Comparison of ENCODE assay signal across 9 mouse cellular contexts in genomic region chr10:128455280-128455679, GRCm38 (mm10). TPM values are rescaled to one million over a fixed set of nuclear protein-coding genes. Genes with fewer than 3 reads are reported as not detected.
DNase-seq lines count a peak whose midpoint lies in the region; ATAC-seq and TF ChIP-seq lines count a peak whose summit lies in the region.
"Had no signal": no experiment of that assay in that cellular context is flagged by ENCODE, and none has a peak within 500 bp of the region (broad histone marks: within the 10 kb centered on the region; RNA-seq: fewer than 3 reads in every experiment).

No protein-coding gene starts in this region.

- peak overlapping the region; percentile 10; the same call in 1 of the 2 replicates for H3K4me2 ChIP-seq in heart, postnatal 0 days (ENCODE audit: low read depth, low read length)
- H3K4me2 ChIP-seq in lung, embryonic 14.5 days: peak overlapping the region; percentile 47

- H3K27ac ChIP-seq in brown adipose tissue, adult 24 weeks (replicated peaks; ENCODE audit: low read depth, low read length): no peak overlapping the region
- H3K27ac ChIP-seq in forebrain, embryonic 10.5 days: peak overlapping the region; percentile 44; the same call in 1 of the 2 replicates
- no peak overlapping the region for H3K27ac ChIP-seq in heart, postnatal 0 days (ENCODE audit: low read depth)
- no peak overlapping the region for H3K27ac ChIP-seq in lung, embryonic 14.5 days (ENCODE audit: low read depth)
- H3K27ac ChIP-seq: macrophage had no signal

- H3K9ac ChIP-seq in heart, postnatal 0 days (replicated peaks; ENCODE audit: low read depth, low read length): no peak overlapping the region
- no peak overlapping the region for H3K9ac ChIP-seq in lung, embryonic 14.5 days

- H3K4me3 ChIP-seq in brown adipose tissue, adult 24 weeks (ENCODE audit: insufficient read depth, low read depth, low read length): peak overlapping the region; percentile 24; the same call in 1 of the 2 replicates
- peak overlapping the region; percentile 2; the same call in 1 of the 2 replicates for H3K4me3 ChIP-seq in forebrain, embryonic 10.5 days
- no peak overlapping the region for H3K4me3 ChIP-seq in heart, postnatal 0 days (ENCODE audit: low read depth, low read length)
- no peak overlapping the region for H3K4me3 ChIP-seq in lung, embryonic 14.5 days (ENCODE audit: low read depth, low read length)

- no peak for TF ChIP-seq EP300 in heart, postnatal 0 days (IDR thresholded peaks at IDR 0.05; ENCODE audit: low read depth)

- peaks cover 18% of the 10 kb centered on the region for H3K27me3 ChIP-seq in forebrain, embryonic 10.5 days (ENCODE audit: poor library complexity, severe bottlenecking)
- no peaks in the 10 kb centered on the region for H3K27me3 ChIP-seq in heart, postnatal 0 days (ENCODE audit: control insufficient read depth, insufficient read depth, low read length)
- no peaks in the 10 kb centered on the region for H3K27me3 ChIP-seq in lung, embryonic 14.5 days (ENCODE audit: insufficient read depth, low read length)

- H3K4me1 ChIP-seq in brown adipose tissue, adult 24 weeks (ENCODE audit: control insufficient read depth, insufficient read depth, insufficient read length, low read length): peaks cover 2% of the 10 kb centered on the region; the same call in 1 of the 2 replicates
- peaks cover 9% of the 10 kb centered on the region for H3K4me1 ChIP-seq in forebrain, embryonic 10.5 days
- H3K4me1 ChIP-seq in heart, postnatal 0 days (ENCODE audit: control insufficient read depth, insufficient read depth): peaks cover 2% of the 10 kb centered on the region; the same call in 1 of the 2 replicates
- H3K4me1 ChIP-seq in lung, embryonic 14.5 days (ENCODE audit: insufficient read depth): no peaks in the 10 kb centered on the region

- TF ChIP-seq CTCF in heart, postnatal 0 days (IDR thresholded peaks at IDR 0.05; ENCODE audit: low read depth): peak; percentile 70
- TF ChIP-seq CTCF in lung, embryonic 14.5 days (IDR thresholded peaks at IDR 0.05; ENCODE audit: low read depth): peak; percentile 75

- 4% methylated on average over 6 of the region's 6 CpGs for WGBS in forebrain, embryonic 10.5 days
- WGBS in heart, postnatal 0 days: 2% methylated on average over 6 of the region's 6 CpGs
- 3% methylated on average over 6 of the region's 6 CpGs for WGBS in lung, embryonic 14.5 days

- peak; percentile 89 for DNase-seq in ES-CJ7 (ENCODE audit: low read depth, low spot score)
- peak; percentile 74 for DNase-seq in forebrain, embryonic 10.5 days (ENCODE audit: extremely low spot score, low spot score)
- DNase-seq in heart, postnatal 0 days (ENCODE audit: low spot score): peak; percentile 84
- DNase-seq in kidney, postnatal 4 days: peak; percentile 77 to 83
- peak; percentile 92 for DNase-seq in lung, embryonic 14.5 days
- DNase-seq in thymus, postnatal 14 days: peak; percentile 77

- ATAC-seq in heart, postnatal 0 days (ENCODE audit: insufficient read depth, low read depth): no peak
- no peak for ATAC-seq in lung, embryonic 14.5 days (ENCODE audit: insufficient read depth)
- peak; percentile 62 for ATAC-seq in neutrophil, adult 5-6 weeks (ENCODE audit: extremely low read depth, insufficient number of reproducible peaks, low FRiP score, poor library complexity, severe bottlenecking)

- H3K36me3 ChIP-seq in forebrain, embryonic 10.5 days (replicated peaks): no peaks in the 10 kb centered on the region
- H3K36me3 ChIP-seq in heart, postnatal 0 days (replicated peaks; ENCODE audit: control insufficient read depth, insufficient read depth, low read length): no peaks in the 10 kb centered on the region
- H3K36me3 ChIP-seq in lung, embryonic 14.5 days (ENCODE audit: insufficient read depth): no peaks in the 10 kb centered on the region

- H3K9me3 ChIP-seq in forebrain, embryonic 10.5 days: no peaks in the 10 kb centered on the region
- H3K9me3 ChIP-seq in heart, postnatal 0 days (replicated peaks; ENCODE audit: control insufficient read depth, low read length): no peaks in the 10 kb centered on the region
- no peaks in the 10 kb centered on the region for H3K9me3 ChIP-seq in lung, embryonic 14.5 days (ENCODE audit: low read depth, low read length)

RNA-seq across cellular contexts. Expression of gene Smarcc2, which starts 3.8 kb away (rescaled TPM):
- polyA plus RNA-seq in brown adipose tissue, adult 24 weeks (2012; ENCODE audit: insufficient read depth, insufficient read length, missing spikeins): 63.7 and 94.7 TPM in 2 replicates
- polyA plus RNA-seq in forebrain, embryonic 10.5 days (2016; fragmentation: Nextera tagmentation; extraction: Ambion mirVana): 72.0 and 73.6 TPM in 2 replicates
- 40.8 and 42.1 TPM in 2 replicates for total RNA-seq in heart, postnatal 0 days (2014; rRNA removed; ENCODE audit: low replicate concordance)
- 31.9 and 32.9 TPM in 2 replicates for polyA plus RNA-seq in heart, postnatal 0 days (2015; fragmentation: Nextera tagmentation; extraction: Ambion mirVana)
- 81.1 and 89.6 TPM in 2 replicates for polyA plus RNA-seq in lung, embryonic 14.5 days (2014; fragmentation: Nextera tagmentation; extraction: Ambion mirVana)
- 117 and 119 TPM in 2 replicates for total RNA-seq in neutrophil, adult 5-6 weeks (2017)

RNA-seq across cellular contexts. Expression of gene Myl6, which starts 38.7 kb away (rescaled TPM):
- polyA plus RNA-seq in brown adipose tissue, adult 24 weeks (2012; ENCODE audit: insufficient read depth, insufficient read length, missing spikeins): 1,414 and 1,508 TPM in 2 replicates
- polyA plus RNA-seq in forebrain, embryonic 10.5 days (2016; fragmentation: Nextera tagmentation; extraction: Ambion mirVana): 712 and 780 TPM in 2 replicates
- 606 and 830 TPM in 2 replicates for total RNA-seq in heart, postnatal 0 days (2014; rRNA removed; ENCODE audit: low replicate concordance)
- polyA plus RNA-seq in heart, postnatal 0 days (2015; fragmentation: Nextera tagmentation; extraction: Ambion mirVana): 791 and 823 TPM in 2 replicates
- 1,221 and 1,238 TPM in 2 replicates for polyA plus RNA-seq in lung, embryonic 14.5 days (2014; fragmentation: Nextera tagmentation; extraction: Ambion mirVana)
- 1,334 and 1,420 TPM in 2 replicates for total RNA-seq in neutrophil, adult 5-6 weeks (2017)

RNA-seq across cellular contexts. Expression of gene Myl6b, which starts 43.2 kb away (rescaled TPM):
- 13.5 and 24.5 TPM in 2 replicates for polyA plus RNA-seq in brown adipose tissue, adult 24 weeks (2012; ENCODE audit: insufficient read depth, insufficient read length, missing spikeins)
- polyA plus RNA-seq in forebrain, embryonic 10.5 days (2016; fragmentation: Nextera tagmentation; extraction: Ambion mirVana): 1.9 and 2.0 TPM in 2 replicates
- total RNA-seq in heart, postnatal 0 days (2014; rRNA removed; ENCODE audit: low replicate concordance): 3.2 and 4.8 TPM in 2 replicates
- 4.6 and 4.9 TPM in 2 replicates for polyA plus RNA-seq in heart, postnatal 0 days (2015; fragmentation: Nextera tagmentation; extraction: Ambion mirVana)
- 3.0 and 4.4 TPM in 2 replicates for polyA plus RNA-seq in lung, embryonic 14.5 days (2014; fragmentation: Nextera tagmentation; extraction: Ambion mirVana)
- total RNA-seq in neutrophil, adult 5-6 weeks (2017): 0.58 and 2.0 TPM in 2 replicates

RNA-seq across cellular contexts. Expression of gene Rnf41, which starts 43.8 kb away (rescaled TPM):
- 15.1 and 17.1 TPM in 2 replicates for polyA plus RNA-seq in brown adipose tissue, adult 24 weeks (2012; ENCODE audit: insufficient read depth, insufficient read length, missing spikeins)
- 40.9 and 42.9 TPM in 2 replicates for polyA plus RNA-seq in forebrain, embryonic 10.5 days (2016; fragmentation: Nextera tagmentation; extraction: Ambion mirVana)
- 27.1 and 27.3 TPM in 2 replicates for total RNA-seq in heart, postnatal 0 days (2014; rRNA removed; ENCODE audit: low replicate concordance)
- polyA plus RNA-seq in heart, postnatal 0 days (2015; fragmentation: Nextera tagmentation; extraction: Ambion mirVana): 21.9 and 24.0 TPM in 2 replicates
- polyA plus RNA-seq in lung, embryonic 14.5 days (2014; fragmentation: Nextera tagmentation; extraction: Ambion mirVana): 32.8 and 33.5 TPM in 2 replicates
- total RNA-seq in neutrophil, adult 5-6 weeks (2017): 53.8 and 59.5 TPM in 2 replicates

RNA-seq across cellular contexts. Expression of gene Nabp2, which starts 44.0 kb away (rescaled TPM):
- polyA plus RNA-seq in brown adipose tissue, adult 24 weeks (2012; ENCODE audit: insufficient read depth, insufficient read length, missing spikeins): 67.1 and 87.6 TPM in 2 replicates
- polyA plus RNA-seq in forebrain, embryonic 10.5 days (2016; fragmentation: Nextera tagmentation; extraction: Ambion mirVana): 161 and 164 TPM in 2 replicates
- total RNA-seq in heart, postnatal 0 days (2014; rRNA removed; ENCODE audit: low replicate concordance): 28.1 and 34.6 TPM in 2 replicates
- polyA plus RNA-seq in heart, postnatal 0 days (2015; fragmentation: Nextera tagmentation; extraction: Ambion mirVana): 55.5 and 56.1 TPM in 2 replicates
- polyA plus RNA-seq in lung, embryonic 14.5 days (2014; fragmentation: Nextera tagmentation; extraction: Ambion mirVana): 77.1 and 83.1 TPM in 2 replicates
- total RNA-seq in neutrophil, adult 5-6 weeks (2017): 43.4 and 46.3 TPM in 2 replicates

Comparison
In these comparisons a context has a peak if more than half of its experiments do, and no peak if none do; other contexts are left out.
1. H3K4me3 ChIP-seq: peak in brown adipose tissue, adult 24 weeks (single experiment) and forebrain, embryonic 10.5 days (single experiment); none in heart, postnatal 0 days (single experiment) and lung, embryonic 14.5 days (single experiment).
2. Peak in every context shown above with its lines, with median percentiles within 50 percentile points of each other: DNase-seq.